Mouse (Mus musculus) embryo, embryonic 10 days (tissue): ENCODE data around the gene Prcd.
A peak's percentile ranks its signal among the peaks of the same experiment; 100 is the strongest.
"Not testable (repeated sequence)": the region's sequence is repeated elsewhere in the genome, so short reads cannot be mapped to it uniquely, and the experiment has no call there.

Experiments
- DNase-seq: peaks from one replicate; pipeline ENCODE4 v3.0.0-alpha.2; 2015; ENCODE audit warnings: low spot score

Prcd gene

GRCm38 (mm10) chr11:116626299-116627071 is 26.8 kb upstream of the Prcd start, which contains the start of gene Rhbdf2:
TSS of gene Rhbdf2 (minus strand) at chr11:116627019.
- no peak for DNase-seq

- no peak for DNase-seq
These were observed 26.0 kb upstream of the Prcd start for GRCm38 (mm10) chr11:116627072-116628020.

GRCm38 (mm10) chr11:116628712-116629111 is 24.6 kb upstream of the Prcd start:
- DNase-seq, result peak; percentile 96

GRCm38 (mm10) chr11:116629472-116629871 is 23.9 kb upstream of the Prcd start:
- DNase-seq, result no peak

- no peak for DNase-seq
These were observed 23.0 kb upstream of the Prcd start for GRCm38 (mm10) chr11:116630171-116630965.

- DNase-seq, result no peak
These were observed 20.4 kb upstream of the Prcd start for GRCm38 (mm10) chr11:116632962-116633361.

- not testable (repeated sequence) for DNase-seq
These were observed 16.7 kb upstream of the Prcd start for GRCm38 (mm10) chr11:116636607-116637006.

- no peak for DNase-seq
These were observed 12.2 kb upstream of the Prcd start for GRCm38 (mm10) chr11:116641168-116641567.

GRCm38 (mm10) chr11:116641731-116642130 is 11.6 kb upstream of the Prcd start:
- no peak for DNase-seq

- peak; percentile 89 for DNase-seq
These were observed 10.4 kb upstream of the Prcd start for GRCm38 (mm10) chr11:116642681-116643578.

- DNase-seq, result peak; percentile 52
These were observed 9.6 kb upstream of the Prcd start for GRCm38 (mm10) chr11:116643579-116644224.

- DNase-seq, result peak; percentile 58
These were observed 8.9 kb upstream of the Prcd start for GRCm38 (mm10) chr11:116644225-116645112.

GRCm38 (mm10) chr11:116645446-116646110 is 7.8 kb upstream of the Prcd start:
- DNase-seq, result peak; percentile 68

GRCm38 (mm10) chr11:116646136-116646535 is 7.2 kb upstream of the Prcd start:
- DNase-seq, result no peak

- DNase-seq, result no peak
These were observed 6.6 kb upstream of the Prcd start for GRCm38 (mm10) chr11:116646771-116647170.

GRCm38 (mm10) chr11:116647340-116647991 is 5.9 kb upstream of the Prcd start:
- DNase-seq, result peak; percentile 48

GRCm38 (mm10) chr11:116648213-116648921 is 5.0 kb upstream of the Prcd start:
- no peak for DNase-seq

- no peak for DNase-seq
These were observed 4.4 kb upstream of the Prcd start for GRCm38 (mm10) chr11:116648976-116649375.
